Mouse (Mus musculus) ES-Bruce4 (cell line): Measurements from ENCODE around the gene Prkch.
A peak's percentile ranks its signal among the peaks of the same experiment; 100 is the strongest.

ENCODE experiments used
- CTCF ChIP-seq: IDR thresholded peaks from one replicate; pipeline ENCODE4 v1.8.1; 2011; ENCODE audit warnings: low read depth, low read length
- POLR2A ChIP-seq: IDR thresholded peaks from one replicate; pipeline ENCODE4 v1.8.1; 2011; ENCODE audit warnings: low read length; ENCODE audit not compliant: insufficient read depth

DNA sequence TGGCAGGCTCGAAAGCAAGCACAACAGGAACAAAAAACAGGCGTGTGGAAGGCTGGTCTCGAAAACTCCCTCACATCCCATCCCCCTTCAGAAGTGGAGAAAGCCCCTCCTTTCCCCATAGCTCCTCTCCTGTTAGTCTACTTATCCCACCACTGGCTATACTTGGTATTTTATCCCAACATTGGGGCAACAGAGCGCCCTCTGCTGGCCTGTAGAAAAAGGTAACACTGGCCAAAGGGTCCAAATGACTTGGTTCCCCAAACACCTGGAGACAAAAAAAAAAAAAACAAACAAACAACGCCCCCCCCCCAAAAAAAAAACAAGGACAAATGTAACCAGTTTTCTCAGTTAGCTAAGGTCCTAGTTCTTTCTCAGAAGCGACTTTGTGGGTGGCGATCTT is 24.5 kb upstream of the Prkch start:
- TF ChIP-seq CTCF (peak; percentile 38), POLR2A (no peak)
